Mouse (Mus musculus): Measurements from ENCODE around the gene St6galnac1. TPM values are rescaled to one million over a fixed set of nuclear protein-coding genes. Genes with fewer than 3 reads are reported as not detected.
"Not testable (repeated sequence)": the region's sequence is repeated elsewhere in the genome, so short reads cannot be mapped to it uniquely, and the experiment has no call there.

St6galnac1 gene
- polyA plus RNA-seq (2015; fragmentation: Nextera tagmentation; extraction: Ambion mirVana): 0.12 TPM in 1 of 2 replicates, not detected in the other

DNA sequence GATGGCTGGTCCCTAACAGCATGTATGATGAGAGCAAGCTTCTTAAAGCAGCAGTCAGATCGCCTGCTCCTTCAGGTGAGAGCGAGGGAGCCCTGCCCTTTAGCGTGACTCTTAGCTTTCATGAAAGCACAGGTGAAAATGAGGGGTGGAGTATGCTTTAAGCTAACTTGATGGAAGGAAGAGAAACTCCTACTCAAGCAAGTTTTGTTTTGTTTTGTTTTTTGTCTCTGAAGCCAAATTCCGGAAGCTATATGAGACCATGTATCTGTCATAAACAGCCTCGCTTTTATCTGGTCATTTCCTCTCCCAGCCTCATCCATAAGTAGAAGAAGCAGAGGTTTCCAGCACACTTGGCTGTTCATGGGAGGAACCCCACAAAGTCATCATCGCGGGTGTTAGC is at the start of gene St6galnac1:
Gene St6galnac1, minus strand, starts transcription at position 101 of the 400 bp plus-strand sequence.
- no peak for ATAC-seq
- 76% methylated on average over 7 of the region's 7 CpGs for WGBS
- H3K27ac ChIP-seq (ENCODE audit: low read depth, low read length): no peak within 1 kb of the TSS
- H3K4me3 ChIP-seq (ENCODE audit: low read depth, low read length): no peak within 1 kb of the TSS
- H3K9me3 ChIP-seq (ENCODE audit: control insufficient read depth): no peaks in the 10 kb centered on the region
- H3K36me3 ChIP-seq (ENCODE audit: control insufficient read depth, insufficient read depth): no peaks in the 10 kb centered on the region
- no peaks in the 10 kb centered on the region for H3K4me1 ChIP-seq (replicated peaks; ENCODE audit: control insufficient read depth, insufficient read depth, low read length)
- H3K27me3 ChIP-seq (replicated peaks; ENCODE audit: control insufficient read depth, insufficient read depth, low read length): no peaks in the 10 kb centered on the region
- H3K4me2 ChIP-seq (replicated peaks; ENCODE audit: low read depth): no peak within 1 kb of the TSS
- TF ChIP-seq CTCF (IDR thresholded peaks at IDR 0.05; ENCODE audit: low read depth): no peak
- H3K9ac ChIP-seq (ENCODE audit: low read depth, low read length): no peak within 1 kb of the TSS

DNA sequence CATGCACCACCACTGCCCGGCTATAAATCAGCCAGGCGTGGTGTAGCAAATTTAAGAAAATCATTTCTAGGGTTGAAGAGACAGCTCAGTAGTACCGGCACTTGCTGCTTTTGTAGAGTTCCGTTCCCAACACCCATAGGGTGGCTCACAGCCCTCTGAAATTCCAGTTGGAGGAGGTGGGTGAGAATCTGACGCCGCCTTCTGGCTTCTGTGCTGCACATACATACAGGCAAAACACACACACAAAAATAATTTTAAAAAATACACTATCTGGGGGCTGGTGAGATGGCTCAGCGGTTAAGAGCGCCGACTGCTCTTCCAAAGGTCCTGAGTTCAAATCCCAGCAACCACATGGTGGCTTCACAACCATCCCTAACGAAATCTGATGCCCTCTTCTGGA is 48.6 kb upstream of the St6galnac1 start:
- H3K4me2 ChIP-seq (replicated peaks; ENCODE audit: low read depth); H3K4me3 ChIP-seq (ENCODE audit: low read depth, low read length); H3K9me3 ChIP-seq (ENCODE audit: control insufficient read depth); H3K36me3 ChIP-seq (ENCODE audit: control insufficient read depth, insufficient read depth); H3K4me1 ChIP-seq (replicated peaks; ENCODE audit: control insufficient read depth, insufficient read depth, low read length); H3K9ac ChIP-seq (ENCODE audit: low read depth, low read length); H3K27ac ChIP-seq (ENCODE audit: low read depth, low read length); ATAC-seq; H3K27me3 ChIP-seq (replicated peaks; ENCODE audit: control insufficient read depth, insufficient read depth, low read length): not testable (repeated sequence)
- WGBS: 98% methylated on average over 9 of the region's 10 CpGs

DNA sequence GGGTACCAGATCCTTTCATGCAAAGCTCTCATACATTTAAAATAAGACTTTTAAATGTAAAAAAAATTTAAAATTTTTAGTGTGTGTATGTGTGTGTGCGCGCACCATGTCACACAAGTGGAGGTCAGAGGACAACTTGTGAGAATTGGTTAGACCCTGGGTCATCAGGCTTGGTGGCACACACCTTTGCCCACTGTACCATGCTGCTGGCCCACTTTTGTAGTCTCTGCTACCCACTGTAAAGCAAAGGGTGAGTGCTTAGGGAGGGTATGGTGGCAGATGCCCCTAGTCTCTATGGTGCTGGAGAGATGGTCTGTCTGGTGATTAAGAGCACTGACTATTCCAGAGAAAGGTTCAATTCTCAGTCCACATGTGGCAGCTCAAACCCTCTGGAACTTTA is 47.9 kb upstream of the St6galnac1 start:
- Histone ChIP-seq H3K27me3 (replicated peaks; ENCODE audit: control insufficient read depth, insufficient read depth, low read length) (no peaks in the 10 kb centered on the region), H3K9me3 (ENCODE audit: control insufficient read depth) (no peaks in the 10 kb centered on the region), H3K4me1 (replicated peaks; ENCODE audit: control insufficient read depth, insufficient read depth, low read length) (peaks cover 6% of the 10 kb centered on the region), H3K36me3 (ENCODE audit: control insufficient read depth, insufficient read depth) (no peaks in the 10 kb centered on the region), H3K27ac (ENCODE audit: low read depth, low read length) (no peak overlapping the region), H3K9ac (ENCODE audit: low read depth, low read length) (no peak overlapping the region), H3K4me3 (ENCODE audit: low read depth, low read length) (no peak overlapping the region), H3K4me2 (replicated peaks; ENCODE audit: low read depth) (no peak overlapping the region)
- WGBS: 100% methylated on average over 2 of the region's 2 CpGs
- TF ChIP-seq CTCF (IDR thresholded peaks at IDR 0.05; ENCODE audit: low read depth): no peak
- ATAC-seq: no peak

- no peak for TF ChIP-seq CTCF (IDR thresholded peaks at IDR 0.05; ENCODE audit: low read depth)
- ATAC-seq: no peak
- Histone ChIP-seq H3K36me3 (ENCODE audit: control insufficient read depth, insufficient read depth) (no peaks in the 10 kb centered on the region), H3K27ac (ENCODE audit: low read depth, low read length) (no peak overlapping the region), H3K4me1 (replicated peaks; ENCODE audit: control insufficient read depth, insufficient read depth, low read length) (peaks cover 7% of the 10 kb centered on the region; the same call in 1 of the 2 replicates), H3K9ac (ENCODE audit: low read depth, low read length) (no peak overlapping the region), H3K9me3 (ENCODE audit: control insufficient read depth) (no peaks in the 10 kb centered on the region), H3K4me2 (replicated peaks; ENCODE audit: low read depth) (no peak overlapping the region), H3K27me3 (replicated peaks; ENCODE audit: control insufficient read depth, insufficient read depth, low read length) (no peaks in the 10 kb centered on the region), H3K4me3 (ENCODE audit: low read depth, low read length) (no peak overlapping the region)
- 81% methylated on average over 10 of the region's 10 CpGs for WGBS
Observed at GRCm38 (mm10) chr11:116822626-116823025, 47.3 kb upstream of the St6galnac1 start.

GRCm38 (mm10) chr11:116822215-116822614 is 46.9 kb upstream of the St6galnac1 start:
- no peak for TF ChIP-seq CTCF (IDR thresholded peaks at IDR 0.05; ENCODE audit: low read depth)
- no peaks in the 10 kb centered on the region for H3K36me3 ChIP-seq (ENCODE audit: control insufficient read depth, insufficient read depth)
- H3K4me3 ChIP-seq (ENCODE audit: low read depth, low read length): no peak overlapping the region
- WGBS: 54% methylated on average over 10 of the region's 10 CpGs
- no peak overlapping the region for H3K9ac ChIP-seq (ENCODE audit: low read depth, low read length)
- H3K4me1 ChIP-seq (replicated peaks; ENCODE audit: control insufficient read depth, insufficient read depth, low read length): peaks cover 8% of the 10 kb centered on the region; the same call in 1 of the 2 replicates
- no peak overlapping the region for H3K4me2 ChIP-seq (replicated peaks; ENCODE audit: low read depth)
- H3K27me3 ChIP-seq (replicated peaks; ENCODE audit: control insufficient read depth, insufficient read depth, low read length): no peaks in the 10 kb centered on the region
- H3K9me3 ChIP-seq (ENCODE audit: control insufficient read depth): no peaks in the 10 kb centered on the region
- no peak overlapping the region for H3K27ac ChIP-seq (ENCODE audit: low read depth, low read length)
- ATAC-seq: no peak

GRCm38 (mm10) chr11:116821057-116821940 is 46.0 kb upstream of the St6galnac1 start:
- H3K27me3 ChIP-seq (replicated peaks; ENCODE audit: control insufficient read depth, insufficient read depth, low read length): no peaks in the 10 kb centered on the region
- H3K36me3 ChIP-seq (ENCODE audit: control insufficient read depth, insufficient read depth): no peaks in the 10 kb centered on the region
- no peak overlapping the region for H3K27ac ChIP-seq (ENCODE audit: low read depth, low read length)
- no peak for ATAC-seq
- H3K4me1 ChIP-seq (replicated peaks; ENCODE audit: control insufficient read depth, insufficient read depth, low read length): peaks cover 10% of the 10 kb centered on the region; the same call in 1 of the 2 replicates
- H3K9me3 ChIP-seq (ENCODE audit: control insufficient read depth): no peaks in the 10 kb centered on the region
- no peak overlapping the region for H3K9ac ChIP-seq (ENCODE audit: low read depth, low read length)
- no peak overlapping the region for H3K4me3 ChIP-seq (ENCODE audit: low read depth, low read length)
- WGBS: 65% methylated on average over 13 of the region's 13 CpGs
- no peak overlapping the region for H3K4me2 ChIP-seq (replicated peaks; ENCODE audit: low read depth)
- TF ChIP-seq CTCF (IDR thresholded peaks at IDR 0.05; ENCODE audit: low read depth): no peak
